Mouse (Mus musculus) myocyte (in vitro differentiated cells): ENCODE data around the gene Tnfrsf9.

Experiments used
- CEBPB ChIP-seq: IDR thresholded peaks from 2 replicates; pipeline ENCODE4 v1.6.1; 2011; ENCODE audit warnings: mild to moderate bottlenecking, moderate library complexity; ENCODE audit not compliant: poor library complexity, insufficient read depth, severe bottlenecking
- E2F4 ChIP-seq: IDR thresholded peaks from one replicate; pipeline ENCODE4 v1.6.1; 2011; ENCODE audit warnings: mild to moderate bottlenecking, control low read depth, moderate library complexity; ENCODE audit not compliant: insufficient read depth
- MAX ChIP-seq: IDR thresholded peaks from one replicate; pipeline ENCODE4 v1.6.1; 2011; ENCODE audit warnings: low read depth, mild to moderate bottlenecking, control low read depth
- MYOD1 ChIP-seq, 3 experiments: IDR thresholded peaks; one replicate each; pipeline ENCODE4 v1.6.1; 2011; ENCODE audit warnings: control low read depth in 2 of 3, low read depth in 2 of 3, mild to moderate bottlenecking in 2 of 3, moderate library complexity in 1 of 3; ENCODE audit not compliant: insufficient read length in 2 of 3, control insufficient read depth in 1 of 3
- MYOG ChIP-seq, 3 experiments: IDR thresholded peaks; one replicate each; pipeline ENCODE4 v1.6.1; 2011; ENCODE audit warnings: control low read depth in 2 of 3, low read depth in 2 of 3, mild to moderate bottlenecking in 2 of 3; ENCODE audit not compliant: insufficient read length in 2 of 3, control insufficient read depth in 1 of 3, insufficient read depth in 1 of 3
- POLR2A ChIP-seq: IDR thresholded peaks from one replicate; pipeline ENCODE4 v1.6.1; 2011; ENCODE audit warnings: low read depth, mild to moderate bottlenecking, control low read depth, moderate library complexity; ENCODE audit not compliant: insufficient read length
- POLR2AphosphoS2 ChIP-seq: IDR thresholded peaks from one replicate; pipeline ENCODE4 v1.6.1; 2011; ENCODE audit warnings: low read depth, control low read depth; ENCODE audit not compliant: insufficient read length
- REST ChIP-seq: IDR thresholded peaks from one replicate; pipeline ENCODE4 v1.6.1; 2011; ENCODE audit warnings: mild to moderate bottlenecking, control low read depth, moderate library complexity; ENCODE audit not compliant: insufficient read depth, insufficient read length
- SRF ChIP-seq: IDR thresholded peaks from one replicate; pipeline ENCODE4 v1.6.1; 2011; ENCODE audit warnings: low read depth; ENCODE audit not compliant: control insufficient read depth, insufficient read length
- TCF12 ChIP-seq: IDR thresholded peaks from one replicate; pipeline ENCODE4 v1.6.1; 2011; ENCODE audit warnings: mild to moderate bottlenecking, control low read depth; ENCODE audit not compliant: poor library complexity, insufficient read depth, severe bottlenecking
- TCF3 ChIP-seq: IDR thresholded peaks from one replicate; pipeline ENCODE4 v1.6.1; 2011; ENCODE audit warnings: low read depth, control low read depth; ENCODE audit not compliant: insufficient read length
- USF1 ChIP-seq: IDR thresholded peaks from one replicate; pipeline ENCODE4 v1.6.1; 2011; ENCODE audit warnings: low read depth, mild to moderate bottlenecking, control low read depth, moderate library complexity

DNA sequence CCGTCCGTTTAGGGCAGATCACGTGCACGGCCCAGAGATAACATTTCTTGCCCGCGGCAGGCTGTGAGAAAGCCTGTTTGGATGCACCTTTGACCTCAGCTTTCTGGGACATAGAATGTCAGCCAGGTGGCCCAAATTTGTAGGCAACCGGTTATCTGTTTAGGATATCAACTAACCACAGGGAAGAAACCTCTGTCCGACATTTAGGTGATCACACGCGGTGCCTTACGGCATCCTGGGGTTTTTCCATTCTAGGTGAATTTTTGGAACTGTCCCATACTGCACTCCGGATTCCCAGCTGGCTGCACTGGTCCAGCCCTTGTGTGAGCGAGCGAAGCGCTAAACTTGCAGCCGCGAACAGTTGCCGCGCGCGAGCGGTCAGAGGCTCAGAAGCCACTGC lies 34.7 kb upstream of the Tnfrsf9 start:
- TF ChIP-seq MYOG (IDR thresholded peaks at IDR 0.05; ENCODE audit: control insufficient read depth in 1 of 3, insufficient read depth in 1 of 3, insufficient read length in 2 of 3, low read depth in 2 of 3) (no peak), POLR2A (no peak), MYOD1 (IDR thresholded peaks at IDR 0.05; ENCODE audit: control insufficient read depth in 1 of 3, insufficient read length in 2 of 3, low read depth in 2 of 3) (no peak), E2F4 (no peak), TCF12 (no peak), MAX (no peak), CEBPB (no peak), POLR2AphosphoS2 (no peak), USF1 (no peak), SRF (no peak), TCF3 (no peak), REST (no peak)
